Mouse (Mus musculus) heart, embryonic 16.5 days (tissue): ENCODE data around the gene Sema6d. TPM values are rescaled to one million over a fixed set of nuclear protein-coding genes. Genes with fewer than 3 reads are reported as not detected.

Experiments
- ATAC-seq: fragments of 200-750 bp; cut with Nextera tagmentation; replicated peaks from 2 replicates; pipeline ENCODE4 v1.8.0; 2017; ENCODE audit warnings: moderate number of reproducible peaks; ENCODE audit not compliant: insufficient read depth, low FRiP score; ENCODE audit errors: extremely low read depth
- H3K27ac ChIP-seq: fragments of 300-500 bp; sonication (generic); 2 replicates; pipeline ENCODE4 v1.5.1; 2014; ENCODE audit warnings: mild to moderate bottlenecking, low read length, control low read depth, moderate library complexity
- H3K27me3 ChIP-seq: fragments of 300-500 bp; sonication (generic); 2 replicates; pipeline ENCODE4 v1.6.1; 2014; ENCODE audit warnings: low read length, mixed read lengths; ENCODE audit not compliant: control insufficient read depth, insufficient read depth
- H3K36me3 ChIP-seq: fragments of 300-500 bp; sonication (generic); 2 replicates; pipeline ENCODE4 v1.6.1; 2014; ENCODE audit not compliant: control insufficient read depth, insufficient read depth
- H3K4me1 ChIP-seq: fragments of 300-500 bp; sonication (generic); 2 replicates; pipeline ENCODE4 v1.6.1; 2014; ENCODE audit warnings: low read length, mixed read lengths; ENCODE audit not compliant: control insufficient read depth, insufficient read depth
- H3K4me2 ChIP-seq: fragments of 300-500 bp; sonication (generic); 2 replicates; pipeline ENCODE4 v1.6.1; 2014; ENCODE audit warnings: low read depth, mild to moderate bottlenecking, control low read depth, low read length
- H3K4me3 ChIP-seq: fragments of 300-500 bp; sonication (generic); 2 replicates; pipeline ENCODE4 v1.5.1; 2014; ENCODE audit warnings: mild to moderate bottlenecking, control low read depth, low read length
- H3K9ac ChIP-seq: fragments of 300-500 bp; sonication (generic); 2 replicates; pipeline ENCODE4 v1.6.1; 2014; ENCODE audit warnings: low read length, control low read depth
- H3K9me3 ChIP-seq: fragments of 300-500 bp; sonication (generic); replicated peaks from 2 replicates; pipeline ENCODE4 v1.6.1; 2016; ENCODE audit warnings: low read length; ENCODE audit not compliant: control insufficient read depth
- WGBS: fragments of 180-500 bp; shearing (Covaris S2); extraction: QIAGEN DNeasy Blood & Tissue Kit; methylation state at CpG from one replicate; pipeline ENCODE4 v1.1.7; 2014; 5-methylcytosine and 5-hydroxymethylcytosine counted together
- polyA plus RNA-seq: library from polyadenylated mRNA; unstranded; fragments of >200 nt; fragmentation: Nextera tagmentation; extraction: Ambion mirVana; gene quantifications from 2 replicates; pipeline ENCODE4 v1.2.1, GENCODE M21; 2015

The Sema6d gene
- polyA plus RNA-seq, result 17.8 and 19.8 TPM in 2 replicates

DNA sequence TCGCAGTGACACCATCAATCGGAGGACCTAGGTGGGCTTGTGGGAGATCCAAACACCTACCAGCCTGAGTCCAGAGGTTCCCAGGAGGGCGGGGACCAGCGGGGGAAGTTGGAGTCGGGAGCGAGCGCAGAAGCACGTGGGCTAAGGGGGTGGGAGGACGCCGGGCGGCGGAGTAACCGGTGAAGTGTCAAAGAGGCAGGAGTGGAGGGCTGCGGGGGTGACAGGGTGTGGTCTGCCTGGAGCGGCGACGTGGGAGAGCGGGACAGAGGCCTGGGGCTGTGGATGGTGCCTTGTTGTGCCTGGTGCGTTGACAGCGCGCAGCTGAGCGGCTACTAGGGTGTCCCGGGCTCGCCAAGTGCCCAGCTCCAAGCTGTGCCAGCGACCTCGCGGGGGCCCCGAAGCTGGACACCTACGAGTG is at the start of gene Sema6d:
Gene Sema6d (plus strand): TSS at position 157 of the 418 bp plus-strand sequence.
- peak within 1 kb of the TSS; percentile 54 for H3K9ac ChIP-seq
- H3K36me3 ChIP-seq, result no peaks in the 10 kb centered on the region
- H3K27me3 ChIP-seq, result peaks cover 23% of the 10 kb centered on the region
- H3K4me1 ChIP-seq, result peaks cover 5% of the 10 kb centered on the region; the same call in 1 of the 2 replicates
- WGBS, result 1% methylated on average over 29 of the region's 29 CpGs
- no peaks in the 10 kb centered on the region for H3K9me3 ChIP-seq
- H3K4me3 ChIP-seq, result peak within 1 kb of the TSS; percentile 67
- no peak within 1 kb of the TSS for H3K27ac ChIP-seq
- ATAC-seq, result peak; percentile 55; the same call in 1 of the 2 replicates
- H3K4me2 ChIP-seq, result peak within 1 kb of the TSS; percentile 99

GRCm38 (mm10) chr2:124059910-124060309 is 29.9 kb upstream of the Sema6d start:
- Histone ChIP-seq H3K9ac (no peak overlapping the region), H3K4me1 (no peaks in the 10 kb centered on the region), H3K27ac (no peak overlapping the region), H3K9me3 (no peaks in the 10 kb centered on the region), H3K27me3 (no peaks in the 10 kb centered on the region), H3K36me3 (no peaks in the 10 kb centered on the region), H3K4me2 (no peak overlapping the region), H3K4me3 (no peak overlapping the region)
- WGBS, result 58% methylated on average over 3 of the region's 3 CpGs
- no peak for ATAC-seq

DNA sequence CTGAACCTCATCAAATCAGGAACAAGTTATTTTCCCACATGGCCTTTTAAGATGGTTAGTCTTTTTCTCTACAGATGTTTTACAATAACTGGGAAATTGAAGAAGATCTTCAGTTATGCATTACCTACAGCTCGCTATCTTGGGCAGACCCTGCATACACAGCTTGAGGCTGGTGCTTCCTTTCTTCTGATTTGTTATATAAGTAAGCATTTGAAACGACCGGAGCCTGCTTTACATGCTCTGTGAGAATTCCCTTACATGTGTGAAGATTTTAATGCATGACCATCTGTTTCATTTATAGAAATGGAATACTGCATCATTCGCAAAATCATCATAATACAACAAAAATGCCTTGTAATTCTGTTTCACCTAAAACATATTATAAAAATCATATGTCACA is 21.4 kb upstream of the Sema6d start:
- H3K9me3 ChIP-seq, result no peaks in the 10 kb centered on the region
- no peaks in the 10 kb centered on the region for H3K27me3 ChIP-seq
- 88% methylated on average over 4 of the region's 4 CpGs for WGBS
- no peaks in the 10 kb centered on the region for H3K36me3 ChIP-seq
- no peaks in the 10 kb centered on the region for H3K4me1 ChIP-seq
- no peak overlapping the region for H3K4me2 ChIP-seq
- no peak overlapping the region for H3K27ac ChIP-seq
- no peak overlapping the region for H3K4me3 ChIP-seq
- no peak for ATAC-seq
- no peak overlapping the region for H3K9ac ChIP-seq

DNA sequence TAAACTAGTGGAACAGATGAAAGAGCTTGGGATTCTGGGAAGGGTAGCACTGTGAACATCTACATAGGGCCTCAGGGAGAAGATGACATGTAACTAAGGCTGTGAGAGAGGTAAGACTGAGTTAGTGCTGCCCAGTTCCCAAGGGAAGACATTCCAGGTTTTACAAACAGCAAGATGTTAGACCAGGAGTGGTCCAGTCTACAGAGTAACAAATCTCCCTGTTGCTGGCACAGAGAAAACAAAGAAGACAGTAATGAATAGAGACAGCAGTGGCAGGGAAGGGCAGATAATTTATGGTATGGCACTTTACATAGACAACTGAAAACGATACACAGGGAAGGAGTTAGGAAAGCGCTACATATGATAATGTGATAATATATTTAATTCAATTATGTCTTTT is 19.1 kb upstream of the Sema6d start:
- Histone ChIP-seq H3K27me3 (no peaks in the 10 kb centered on the region), H3K27ac (no peak overlapping the region), H3K9ac (no peak overlapping the region), H3K36me3 (no peaks in the 10 kb centered on the region), H3K4me2 (no peak overlapping the region), H3K4me3 (no peak overlapping the region), H3K4me1 (no peaks in the 10 kb centered on the region), H3K9me3 (no peaks in the 10 kb centered on the region)
- WGBS, result 69% methylated on average over 2 of the region's 2 CpGs
- no peak for ATAC-seq

DNA sequence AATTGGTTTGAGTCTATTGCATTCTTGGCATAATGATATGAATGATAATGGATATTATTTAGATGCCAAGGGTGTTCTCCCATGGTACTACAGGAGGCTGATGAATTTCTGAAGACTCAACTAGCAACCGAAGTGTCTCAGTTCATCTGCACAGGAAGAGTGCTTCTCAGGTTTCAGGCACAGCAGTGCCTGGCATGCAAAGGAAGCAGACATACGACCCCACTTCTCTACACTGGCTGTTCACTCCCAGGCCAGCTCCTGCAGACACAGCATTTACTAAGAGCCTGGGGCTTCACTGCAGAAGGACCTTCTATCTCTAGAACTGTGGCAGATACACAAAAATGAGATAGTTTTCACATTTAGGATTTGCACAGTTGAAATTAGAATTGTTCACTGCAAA is 18.4 kb upstream of the Sema6d start:
- no peak overlapping the region for H3K4me2 ChIP-seq
- no peak for ATAC-seq
- H3K4me3 ChIP-seq, result no peak overlapping the region
- no peak overlapping the region for H3K27ac ChIP-seq
- H3K4me1 ChIP-seq, result no peaks in the 10 kb centered on the region
- 4% methylated on average over 2 of the region's 2 CpGs for WGBS
- no peaks in the 10 kb centered on the region for H3K27me3 ChIP-seq
- no peaks in the 10 kb centered on the region for H3K36me3 ChIP-seq
- H3K9ac ChIP-seq, result no peak overlapping the region
- no peaks in the 10 kb centered on the region for H3K9me3 ChIP-seq

DNA sequence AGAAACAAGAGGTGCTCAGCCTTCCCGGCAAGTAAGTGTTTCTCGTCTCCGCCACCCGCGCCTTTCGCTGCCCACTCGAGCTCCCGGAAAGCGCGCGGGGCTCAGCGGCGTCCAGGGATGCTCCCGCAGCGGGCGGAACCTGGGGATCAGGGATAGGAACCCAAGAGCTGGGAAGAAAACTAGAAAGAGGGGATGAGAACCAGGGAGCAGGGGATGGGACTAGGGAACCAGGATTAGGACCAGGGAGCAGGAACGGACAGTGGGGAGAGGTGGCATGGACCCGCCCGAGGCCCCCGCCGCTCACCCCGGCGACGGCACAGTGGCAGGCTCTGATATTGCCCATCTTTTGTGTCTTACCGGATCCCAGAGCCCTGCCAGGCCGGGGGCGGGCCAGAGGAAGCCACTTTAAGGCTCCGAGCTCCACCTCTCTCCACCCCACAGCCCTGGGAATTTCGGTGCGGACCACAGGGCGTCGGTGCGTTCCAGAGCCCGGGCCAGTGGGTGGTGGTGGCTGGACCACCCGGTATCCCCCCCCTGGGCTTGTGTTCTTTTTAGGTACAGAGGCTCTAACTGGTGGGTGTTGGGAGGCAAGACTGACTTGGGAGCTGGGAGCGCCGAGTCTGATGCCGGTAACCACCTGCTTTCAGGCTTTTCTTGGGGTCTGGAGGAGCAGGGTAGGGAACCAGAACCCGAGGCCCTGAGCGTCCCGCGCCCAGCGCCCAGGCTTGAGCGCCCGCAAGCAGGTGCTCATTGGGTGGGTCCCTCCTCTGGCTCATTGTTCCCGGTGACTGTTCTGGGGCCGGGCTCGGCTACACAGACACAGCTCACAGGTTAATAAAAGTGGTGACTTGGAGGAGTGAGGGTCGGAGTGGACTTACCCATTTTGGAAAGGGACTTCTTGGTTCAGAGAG is 717 bp downstream of the Sema6d start:
- peaks cover 5% of the 10 kb centered on the region; the same call in 1 of the 2 replicates for H3K4me1 ChIP-seq
- peaks cover 23% of the 10 kb centered on the region for H3K27me3 ChIP-seq
- peak; percentile 28; the same call in 1 of the 2 replicates for ATAC-seq
- no peaks in the 10 kb centered on the region for H3K36me3 ChIP-seq
- H3K4me3 ChIP-seq, result peak overlapping the region; percentile 67
- H3K4me2 ChIP-seq, result peak overlapping the region; percentile 99
- H3K27ac ChIP-seq, result no peak overlapping the region
- WGBS, result 1% methylated on average over 49 of the region's 49 CpGs
- H3K9me3 ChIP-seq, result no peaks in the 10 kb centered on the region
- H3K9ac ChIP-seq, result peak overlapping the region; percentile 54

DNA sequence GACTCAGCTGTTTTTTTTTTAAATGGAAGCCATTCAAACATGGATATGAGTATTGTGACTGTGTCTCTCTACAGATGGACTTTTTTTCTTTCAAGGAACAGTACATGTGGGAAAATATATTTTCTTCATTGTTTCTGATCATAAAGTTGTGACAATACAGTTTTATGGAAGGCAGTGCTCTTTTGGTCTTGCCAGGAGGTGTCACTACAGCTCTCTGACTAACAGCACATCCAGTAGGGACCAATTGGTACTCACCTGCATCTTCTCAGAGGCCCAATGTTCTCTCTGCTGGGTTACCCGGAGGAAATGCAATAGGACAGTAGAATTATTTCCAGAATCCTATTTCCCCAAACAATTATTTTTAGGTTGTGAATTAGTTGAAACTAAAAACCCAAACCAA is 9.9 kb downstream of the Sema6d start:
- no peak overlapping the region for H3K4me3 ChIP-seq
- H3K4me2 ChIP-seq, result no peak overlapping the region
- WGBS, result 30% methylated on average over 1 of the region's 1 CpGs
- ATAC-seq, result no peak
- H3K36me3 ChIP-seq, result no peaks in the 10 kb centered on the region
- H3K27me3 ChIP-seq, result no peaks in the 10 kb centered on the region
- no peak overlapping the region for H3K9ac ChIP-seq
- H3K9me3 ChIP-seq, result no peaks in the 10 kb centered on the region
- no peak overlapping the region for H3K27ac ChIP-seq
- peaks cover 10% of the 10 kb centered on the region for H3K4me1 ChIP-seq

DNA sequence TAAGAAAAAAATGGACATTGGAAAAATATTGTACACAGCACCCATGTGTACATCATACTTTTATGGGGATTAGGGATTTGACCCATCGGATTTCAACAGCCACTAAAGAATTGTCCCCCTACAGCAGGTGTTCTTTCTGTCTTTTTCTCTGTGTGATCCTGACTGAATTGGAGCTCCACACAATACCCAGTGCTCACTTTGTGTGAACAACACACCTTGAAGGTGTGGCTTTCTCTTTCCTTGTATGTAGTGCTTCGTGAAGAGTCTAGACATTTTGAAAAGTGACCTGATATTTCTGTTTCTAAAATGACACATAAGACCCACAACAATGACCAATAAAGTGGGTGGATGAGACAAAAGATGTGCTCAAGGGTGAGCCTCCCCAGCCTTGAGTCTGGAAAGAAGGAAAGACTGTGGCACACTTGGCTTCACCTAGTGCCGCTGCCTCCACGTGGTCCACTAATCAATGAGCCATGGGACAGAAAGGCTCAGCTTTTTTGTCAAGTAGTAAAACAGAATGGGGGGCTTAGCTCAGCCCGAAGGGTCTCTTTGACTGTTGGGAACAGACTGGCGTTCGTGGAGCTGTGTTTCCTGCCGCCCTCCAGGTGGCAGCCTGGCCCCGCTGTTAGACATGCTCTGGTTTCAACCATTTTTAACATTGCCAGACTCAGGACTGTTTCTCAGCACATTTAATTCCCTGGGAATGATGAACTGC is 10.9 kb downstream of the Sema6d start:
- Histone ChIP-seq H3K4me3 (no peak overlapping the region), H3K27ac (no peak overlapping the region), H3K4me1 (peaks cover 10% of the 10 kb centered on the region), H3K27me3 (no peaks in the 10 kb centered on the region), H3K9ac (no peak overlapping the region), H3K9me3 (no peaks in the 10 kb centered on the region), H3K36me3 (no peaks in the 10 kb centered on the region), H3K4me2 (no peak overlapping the region)
- ATAC-seq, result peak; percentile 65; the same call in 1 of the 2 replicates
- 22% methylated on average over 9 of the region's 9 CpGs for WGBS

- H3K4me3 ChIP-seq, result no peak overlapping the region
- H3K9me3 ChIP-seq, result no peaks in the 10 kb centered on the region
- no peak overlapping the region for H3K4me2 ChIP-seq
- no peak overlapping the region for H3K27ac ChIP-seq
- H3K4me1 ChIP-seq, result peaks cover 10% of the 10 kb centered on the region
- no peaks in the 10 kb centered on the region for H3K36me3 ChIP-seq
- no peak for ATAC-seq
- H3K9ac ChIP-seq, result no peak overlapping the region
- no peaks in the 10 kb centered on the region for H3K27me3 ChIP-seq
These were observed 11.4 kb downstream of the Sema6d start for GRCm38 (mm10) chr2:124101201-124101517.
